Mouse (Mus musculus): ENCODE measurements at regions not wholly inside any gene's neighbourhood (a gene's known extent, or its start where the extent isn't known, plus 50 kb on each side); places are given as distances from the start of the nearest gene placed in this dataset.

DNA sequence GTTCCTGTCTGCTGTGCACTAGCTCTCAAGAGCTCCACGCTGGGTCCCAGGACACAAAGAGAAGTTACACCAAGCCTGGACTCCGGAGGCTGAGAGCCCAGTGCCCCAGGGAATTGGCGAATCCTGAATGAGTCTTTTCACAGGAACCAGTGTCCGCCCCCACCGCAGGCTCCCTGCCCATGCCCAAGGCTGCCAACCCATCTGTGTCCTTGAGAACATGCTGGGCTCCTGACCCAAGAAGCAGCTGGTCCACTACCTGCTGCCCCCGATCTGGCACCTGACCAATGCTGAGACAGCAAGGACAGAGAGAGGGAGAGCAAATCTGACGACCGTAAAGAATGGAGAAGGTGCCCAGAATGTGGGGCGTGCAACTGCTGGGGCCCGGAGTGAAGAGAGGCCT lies 85.2 kb upstream of the Cplx2 start:
- Histone ChIP-seq H3K4me1 (peaks cover 14% of the 10 kb centered on the region), H3K36me3 (replicated peaks; ENCODE audit: low read length) (no peaks in the 10 kb centered on the region), H3K27me3 (replicated peaks) (peaks cover 74% of the 10 kb centered on the region), H3K4me3 (replicated peaks) (no peak overlapping the region), H3K9me3 (peaks cover 18% of the 10 kb centered on the region)
- TF ChIP-seq GATA1 (IDR thresholded peaks at IDR 0.05; ENCODE audit: borderline replicate concordance, low read length) (no peak), FLI1 (IDR thresholded peaks at IDR 0.05; ENCODE audit: low read length) (no peak)

DNA sequence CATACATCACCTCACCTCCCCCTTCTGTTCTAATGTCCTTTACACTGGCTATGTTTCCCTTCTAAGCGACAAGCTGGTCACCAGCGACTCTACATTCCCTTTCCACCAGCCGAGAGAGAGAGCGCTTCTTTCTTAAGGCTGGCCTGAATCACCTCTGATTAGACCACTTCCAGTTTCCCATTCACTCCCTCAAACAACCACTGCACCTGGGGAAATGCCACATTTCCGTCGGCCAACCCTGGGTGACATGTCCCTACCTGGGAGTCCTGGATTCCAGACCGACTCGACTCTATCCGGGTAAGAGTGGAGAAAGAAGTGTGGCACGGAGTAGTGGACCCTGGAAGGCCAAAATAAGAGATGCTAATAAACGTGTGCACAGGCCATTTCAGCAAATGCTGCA lies 84.5 kb upstream of the Cplx2 start:
- no peak overlapping the region for H3K4me3 ChIP-seq (replicated peaks)
- no peak for TF ChIP-seq GATA1 (IDR thresholded peaks at IDR 0.05; ENCODE audit: borderline replicate concordance, low read length)
- TF ChIP-seq FLI1 (IDR thresholded peaks at IDR 0.05; ENCODE audit: low read length): no peak
- peaks cover 14% of the 10 kb centered on the region for H3K4me1 ChIP-seq
- H3K27me3 ChIP-seq (replicated peaks): peaks cover 69% of the 10 kb centered on the region
- H3K9me3 ChIP-seq: peaks cover 18% of the 10 kb centered on the region
- H3K36me3 ChIP-seq (replicated peaks; ENCODE audit: low read length): no peaks in the 10 kb centered on the region

DNA sequence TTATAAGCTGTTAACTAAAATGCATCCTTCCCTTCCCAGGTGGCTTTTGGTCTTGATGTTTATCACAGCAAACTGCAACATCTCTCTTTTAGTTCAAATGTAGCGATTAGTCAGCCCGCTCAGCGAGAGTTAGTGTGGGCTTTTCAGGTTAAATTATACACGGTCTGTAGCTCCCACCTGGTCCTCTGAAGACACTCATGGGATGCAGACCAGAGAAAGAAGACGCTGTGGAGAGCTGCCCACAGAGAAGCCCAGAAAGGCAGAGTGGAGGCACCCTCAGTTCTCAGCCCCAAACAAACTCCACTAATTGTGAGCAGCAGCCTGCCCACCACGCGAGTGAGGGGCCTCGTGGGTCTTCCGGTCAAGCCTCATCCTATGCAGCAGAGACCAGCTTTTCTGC lies 81.1 kb upstream of the Cplx2 start:
- peaks cover 63% of the 10 kb centered on the region for H3K27me3 ChIP-seq (replicated peaks)
- no peaks in the 10 kb centered on the region for H3K4me1 ChIP-seq
- TF ChIP-seq GATA1 (IDR thresholded peaks at IDR 0.05; ENCODE audit: borderline replicate concordance, low read length) (no peak), FLI1 (IDR thresholded peaks at IDR 0.05; ENCODE audit: low read length) (no peak)
- H3K9me3 ChIP-seq: peaks cover 3% of the 10 kb centered on the region; the same call in 1 of the 2 replicates
- no peak overlapping the region for H3K4me3 ChIP-seq (replicated peaks)
- H3K36me3 ChIP-seq (replicated peaks; ENCODE audit: low read length): no peaks in the 10 kb centered on the region

DNA sequence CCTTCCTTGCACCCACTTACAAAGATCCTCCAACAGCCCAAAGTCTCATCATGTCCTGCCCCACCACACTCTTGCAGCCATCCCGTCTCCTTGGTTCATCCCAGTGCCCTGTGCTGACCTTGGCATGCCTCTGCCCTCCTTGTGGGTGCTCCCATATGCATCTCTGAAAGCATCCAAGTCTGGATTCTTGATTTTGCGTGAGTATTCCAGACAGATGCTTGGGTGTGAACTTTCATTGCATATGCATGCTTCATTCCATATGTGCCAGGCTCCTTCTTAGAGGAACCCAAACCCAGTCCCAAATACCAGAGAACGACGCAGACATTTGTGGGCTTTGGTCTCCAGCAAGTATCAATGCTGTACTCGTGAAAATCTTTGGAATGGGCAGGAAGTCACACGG lies 78.8 kb upstream of the Cplx2 start:
- peaks cover 63% of the 10 kb centered on the region for H3K27me3 ChIP-seq (replicated peaks)
- TF ChIP-seq FLI1 (IDR thresholded peaks at IDR 0.05; ENCODE audit: low read length): no peak
- TF ChIP-seq GATA1 (IDR thresholded peaks at IDR 0.05; ENCODE audit: borderline replicate concordance, low read length): no peak
- peaks cover 3% of the 10 kb centered on the region; the same call in 1 of the 2 replicates for H3K9me3 ChIP-seq
- peaks cover 5% of the 10 kb centered on the region for H3K4me1 ChIP-seq
- no peak overlapping the region for H3K4me3 ChIP-seq (replicated peaks)
- H3K36me3 ChIP-seq (replicated peaks; ENCODE audit: low read length): no peaks in the 10 kb centered on the region

DNA sequence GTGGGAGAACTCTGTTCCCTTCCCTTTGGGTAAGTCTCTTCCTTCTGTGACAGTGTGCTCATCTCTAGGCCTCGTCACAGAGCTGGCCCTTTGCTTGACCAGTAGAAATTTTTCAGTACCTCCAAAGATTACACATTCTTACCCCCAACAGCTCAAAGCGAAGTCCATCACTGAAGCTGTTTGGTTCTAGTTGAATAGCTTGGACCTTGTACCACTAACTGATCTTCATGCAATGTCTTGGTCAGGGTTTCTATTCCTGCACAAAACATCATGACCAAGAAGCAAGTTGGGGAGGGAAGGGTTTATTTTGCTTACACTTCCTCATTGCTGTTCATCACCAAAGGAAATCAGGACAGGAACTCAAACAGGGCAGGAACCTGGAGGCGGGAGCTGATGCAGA lies 78.1 kb upstream of the Cplx2 start:
- Histone ChIP-seq H3K4me3 (replicated peaks) (no peak overlapping the region), H3K4me1 (peaks cover 5% of the 10 kb centered on the region), H3K27me3 (replicated peaks) (peaks cover 61% of the 10 kb centered on the region), H3K36me3 (replicated peaks; ENCODE audit: low read length) (no peaks in the 10 kb centered on the region), H3K9me3 (peaks cover 3% of the 10 kb centered on the region; the same call in 1 of the 2 replicates)
- TF ChIP-seq GATA1 (IDR thresholded peaks at IDR 0.05; ENCODE audit: borderline replicate concordance, low read length): no peak

DNA sequence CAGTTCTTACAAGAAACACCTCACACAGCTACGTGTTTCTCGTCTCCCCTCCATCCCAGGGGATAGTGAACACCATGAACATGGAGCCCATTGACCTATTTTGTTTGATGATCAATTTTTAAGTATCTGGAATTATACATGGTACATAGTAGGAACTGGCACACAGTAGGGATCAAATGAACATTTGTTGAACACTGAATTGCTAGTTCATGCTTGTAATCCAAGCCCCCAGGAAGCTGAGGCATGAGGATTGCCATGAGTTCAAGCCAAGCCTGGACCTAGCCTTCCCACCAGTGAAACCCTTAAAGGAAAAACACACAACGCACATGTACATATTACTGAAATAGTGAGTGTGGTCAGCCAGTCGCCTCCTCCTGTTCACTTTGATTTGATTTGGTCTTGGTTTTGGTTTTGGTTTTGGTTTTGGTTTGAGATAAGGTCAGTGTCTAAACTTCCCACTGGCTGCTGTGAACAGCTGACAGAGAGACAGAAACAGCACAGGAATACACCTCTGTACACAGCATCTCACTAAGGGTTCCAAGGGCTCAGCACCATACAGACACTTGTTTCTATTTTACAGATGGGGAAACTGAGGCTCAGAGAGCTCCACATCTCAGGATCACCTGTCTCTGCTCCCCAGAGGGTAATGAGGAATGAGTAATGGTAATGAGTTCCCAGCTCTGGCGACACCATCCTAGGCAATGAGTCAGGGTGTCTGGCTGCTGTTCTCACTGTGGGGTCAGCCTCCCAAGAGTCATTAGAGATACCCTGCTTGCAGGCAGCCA lies 75.5 kb upstream of the Cplx2 start:
- Histone ChIP-seq H3K36me3 (replicated peaks; ENCODE audit: low read length) (no peaks in the 10 kb centered on the region), H3K27me3 (replicated peaks) (peaks cover 67% of the 10 kb centered on the region), H3K4me1 (peaks cover 5% of the 10 kb centered on the region), H3K9me3 (peaks cover 3% of the 10 kb centered on the region; the same call in 1 of the 2 replicates), H3K4me3 (replicated peaks) (no peak overlapping the region)
- no peak for TF ChIP-seq GATA1 (IDR thresholded peaks at IDR 0.05; ENCODE audit: borderline replicate concordance, low read length)
- TF ChIP-seq FLI1 (IDR thresholded peaks at IDR 0.05; ENCODE audit: low read length): no peak

DNA sequence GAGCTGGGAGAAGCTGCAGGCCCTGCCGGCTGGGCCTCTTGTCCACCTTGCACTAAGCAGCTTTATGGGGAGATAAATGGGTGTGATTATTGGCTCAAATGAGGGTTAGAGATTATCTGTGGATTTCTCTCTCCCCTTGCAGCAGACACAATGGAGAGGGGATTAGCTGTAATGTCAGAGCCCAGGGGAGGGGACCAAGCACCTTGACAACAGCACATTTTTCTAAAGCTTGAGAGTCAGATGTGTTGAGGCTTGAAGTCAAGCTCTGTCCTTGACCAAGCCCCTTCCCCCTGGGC lies 74.9 kb upstream of the Cplx2 start:
- Histone ChIP-seq H3K4me1 (peaks cover 7% of the 10 kb centered on the region), H3K27me3 (replicated peaks) (peaks cover 68% of the 10 kb centered on the region)
- no peak for TF ChIP-seq FLI1 (IDR thresholded peaks at IDR 0.05; ENCODE audit: low read length)
- no peak for TF ChIP-seq GATA1 (IDR thresholded peaks at IDR 0.05; ENCODE audit: borderline replicate concordance, low read length)

DNA sequence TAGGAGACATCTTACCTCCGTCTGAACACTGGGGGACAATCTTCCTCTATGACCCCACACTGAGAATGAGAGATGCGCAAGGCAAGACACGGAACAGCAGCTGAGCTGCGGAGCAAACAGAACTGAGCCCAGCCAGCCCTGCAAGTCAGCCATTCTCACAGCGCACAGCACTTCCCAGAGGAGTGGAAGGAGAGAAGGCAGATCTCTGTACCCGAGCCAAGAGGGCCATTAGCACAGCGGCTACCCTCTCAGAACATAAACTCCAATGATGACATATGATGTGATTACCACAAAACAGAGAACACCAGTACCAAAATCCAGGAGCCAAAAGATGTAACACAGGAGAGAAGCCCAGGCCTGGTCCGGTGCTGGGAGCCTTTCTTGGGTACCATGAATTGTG lies 72.3 kb upstream of the Cplx2 start:
- no peak for TF ChIP-seq FLI1 (IDR thresholded peaks at IDR 0.05; ENCODE audit: low read length)
- TF ChIP-seq GATA1 (IDR thresholded peaks at IDR 0.05; ENCODE audit: borderline replicate concordance, low read length): no peak
- Histone ChIP-seq H3K9me3 (no peaks in the 10 kb centered on the region), H3K27me3 (replicated peaks) (peaks cover 78% of the 10 kb centered on the region)

More for the DNA sequence above, 74.9 kb upstream of the Cplx2 start:
- Histone ChIP-seq H3K4me3 (replicated peaks) (no peak overlapping the region), H3K9me3 (peaks cover 3% of the 10 kb centered on the region; the same call in 1 of the 2 replicates), H3K36me3 (replicated peaks; ENCODE audit: low read length) (no peaks in the 10 kb centered on the region)

DNA sequence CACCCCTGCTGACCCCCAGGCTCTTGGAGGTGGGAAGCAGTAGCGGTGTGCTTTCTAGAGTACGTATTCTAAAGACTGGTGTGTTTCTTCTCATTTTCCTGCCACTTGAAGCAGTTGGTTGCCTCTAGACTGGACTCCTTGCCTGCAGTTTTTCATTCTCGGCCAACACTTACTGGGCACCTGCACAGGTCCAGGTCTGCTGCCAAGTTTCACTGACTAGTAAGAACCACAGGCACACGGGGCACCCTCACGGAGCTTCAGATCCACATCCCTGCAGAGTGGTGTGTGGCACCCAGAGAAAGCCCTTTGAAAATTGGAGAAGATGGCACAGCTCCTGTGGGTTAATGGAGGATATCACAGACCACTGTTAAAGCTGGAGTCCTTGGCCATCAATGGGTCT lies 71.9 kb upstream of the Cplx2 start:
- Histone ChIP-seq H3K27me3 (replicated peaks) (peaks cover 80% of the 10 kb centered on the region), H3K4me1 (peaks cover 36% of the 10 kb centered on the region), H3K9me3 (no peaks in the 10 kb centered on the region), H3K36me3 (replicated peaks; ENCODE audit: low read length) (no peaks in the 10 kb centered on the region), H3K4me3 (replicated peaks) (no peak overlapping the region)
- TF ChIP-seq FLI1 (IDR thresholded peaks at IDR 0.05; ENCODE audit: low read length): no peak
- TF ChIP-seq GATA1 (IDR thresholded peaks at IDR 0.05; ENCODE audit: borderline replicate concordance, low read length): no peak

More for the DNA sequence above, 72.3 kb upstream of the Cplx2 start:
- Histone ChIP-seq H3K36me3 (replicated peaks; ENCODE audit: low read length) (no peaks in the 10 kb centered on the region), H3K4me1 (peaks cover 32% of the 10 kb centered on the region), H3K4me3 (replicated peaks) (no peak overlapping the region)

DNA sequence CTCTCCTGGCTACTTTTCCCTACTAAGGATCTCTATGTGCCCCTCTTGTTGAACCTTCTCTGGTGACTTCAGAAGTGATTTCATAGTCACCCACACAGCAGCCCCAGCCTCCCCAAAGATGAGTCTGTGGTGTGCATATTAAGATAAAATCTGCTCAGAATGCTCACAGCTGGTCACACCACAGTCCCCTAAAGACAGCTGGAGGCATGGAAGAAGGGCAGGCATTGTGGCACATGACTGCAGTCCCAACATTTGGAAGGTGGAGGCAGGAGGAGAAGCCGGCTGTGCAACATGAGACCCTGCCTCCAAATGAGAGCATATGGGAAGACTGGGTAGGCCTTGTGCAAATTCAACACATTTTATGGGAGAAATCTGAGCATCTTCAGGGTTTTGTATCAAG lies 70.0 kb upstream of the Cplx2 start:
- TF ChIP-seq GATA1 (IDR thresholded peaks at IDR 0.05; ENCODE audit: borderline replicate concordance, low read length): no peak
- TF ChIP-seq FLI1 (IDR thresholded peaks at IDR 0.05; ENCODE audit: low read length): no peak
- no peak overlapping the region for H3K4me3 ChIP-seq (replicated peaks)
- H3K27me3 ChIP-seq (replicated peaks): peaks cover 73% of the 10 kb centered on the region

More for the DNA sequence above, 70.0 kb upstream of the Cplx2 start:
- H3K9me3 ChIP-seq: no peaks in the 10 kb centered on the region
- no peaks in the 10 kb centered on the region for H3K36me3 ChIP-seq (replicated peaks; ENCODE audit: low read length)
- H3K4me1 ChIP-seq: peaks cover 48% of the 10 kb centered on the region

Measured in megakaryocyte, embryonic 14.5 days (primary cell).